Mouse (Mus musculus): ENCODE measurements around the gene Nnmt.

DNA sequence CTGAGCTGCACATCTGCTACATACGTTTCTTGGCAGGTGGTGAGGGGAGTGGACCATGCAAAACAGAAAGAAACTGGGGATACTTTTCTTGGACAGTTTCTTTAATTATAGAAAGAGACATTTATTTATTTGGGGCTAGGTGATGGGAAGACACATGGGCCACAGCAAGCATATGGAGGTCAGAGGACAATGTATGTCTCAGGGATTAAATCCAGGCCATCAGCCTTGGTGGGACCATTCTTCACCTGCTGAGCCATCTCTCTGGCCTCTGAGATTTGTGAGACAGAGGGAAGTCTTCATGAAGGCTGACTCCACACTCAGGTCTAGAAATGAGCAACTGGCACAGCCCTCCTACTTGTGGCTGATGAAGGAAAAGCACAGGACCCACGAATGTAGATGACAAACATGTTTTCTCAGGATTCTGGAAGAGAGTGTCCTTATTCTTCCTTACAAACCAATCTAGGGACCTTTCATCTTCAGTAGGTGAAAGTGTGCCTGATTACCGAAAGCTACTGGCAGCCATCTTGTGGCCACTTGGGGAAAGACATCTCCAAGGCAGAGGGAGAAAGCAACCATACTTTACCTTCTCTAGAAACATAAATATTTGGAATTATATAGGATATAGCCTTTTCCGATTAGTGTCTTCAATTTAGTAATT is 45.3 kb downstream of the Nnmt start:
- TF ChIP-seq EP300 (optimal IDR thresholded peaks at IDR 0.05) (no peak), CTCF (IDR thresholded peaks at IDR 0.05; ENCODE audit: low read depth) (peak; percentile 91)
